Mouse (Mus musculus): Measurements from ENCODE around the gene Npy2r. TPM values are rescaled to one million over a fixed set of nuclear protein-coding genes. Genes with fewer than 3 reads are reported as not detected.

Npy2r gene
- total RNA-seq (2015; ENCODE audit: low replicate concordance) (not detected in 2 replicates), total RNA-seq (2017; ENCODE audit: low replicate concordance) (not detected in 2 replicates)

GRCm38 (mm10) chr3:82547908-82548721 lies at the start of gene Npy2r:
Gene Npy2r (minus strand): TSS chr3:82548084.
- no peak for ATAC-seq (replicated peaks; ENCODE audit: low FRiP score, poor library complexity, severe bottlenecking)

- no peak for ATAC-seq (replicated peaks; ENCODE audit: low FRiP score, poor library complexity, severe bottlenecking)
Observed at GRCm38 (mm10) chr3:82557786-82558185, 9.9 kb upstream of the Npy2r start.

GRCm38 (mm10) chr3:82556311-82556828 lies 8.5 kb upstream of the Npy2r start:
- no peak for ATAC-seq (replicated peaks; ENCODE audit: low FRiP score, poor library complexity, severe bottlenecking)

- ATAC-seq (replicated peaks; ENCODE audit: low FRiP score, poor library complexity, severe bottlenecking): no peak
Observed at GRCm38 (mm10) chr3:82549932-82550331, 2.0 kb upstream of the Npy2r start.

- no peak for ATAC-seq (replicated peaks; ENCODE audit: low FRiP score, poor library complexity, severe bottlenecking)
Observed at GRCm38 (mm10) chr3:82548753-82549152, 869 bp upstream of the Npy2r start.

GRCm38 (mm10) chr3:82541449-82541848 lies 6.4 kb downstream of the Npy2r start:
- ATAC-seq (replicated peaks; ENCODE audit: low FRiP score, poor library complexity, severe bottlenecking): no peak

- ATAC-seq (replicated peaks; ENCODE audit: low FRiP score, poor library complexity, severe bottlenecking): no peak
Observed at GRCm38 (mm10) chr3:82539951-82540350, 7.9 kb downstream of the Npy2r start.

GRCm38 (mm10) chr3:82524792-82525191 lies 23.1 kb downstream of the Npy2r start:
- ATAC-seq (replicated peaks; ENCODE audit: low FRiP score, poor library complexity, severe bottlenecking): no peak

GRCm38 (mm10) chr3:82498006-82498405 lies 49.9 kb downstream of the Npy2r start:
- no peak for ATAC-seq (replicated peaks; ENCODE audit: low FRiP score, poor library complexity, severe bottlenecking)

Other genes starting within 250 kb of the Npy2r start
- not detected in 2 replicates for gene Map9, start 190.0 kb downstream of the Npy2r start, total RNA-seq (2015; ENCODE audit: low replicate concordance)
- gene Map9, start 190.0 kb downstream of the Npy2r start, total RNA-seq (2017; ENCODE audit: low replicate concordance): not detected in 2 replicates

All from erythroblast, adult 5-6 weeks (primary cell).